Mouse (Mus musculus) activated CD4-positive, CD25-positive, alpha-beta regulatory T cell, adult 4 months (primary cell): Measurements from ENCODE around the gene Teddm2. TPM values are rescaled to one million over a fixed set of nuclear protein-coding genes. Genes with fewer than 3 reads are reported as not detected.

ENCODE experiments used
- ATAC-seq: one replicate; pipeline ENCODE4 v1.8.0; 2017
- polyA plus RNA-seq, 2 experiments: library from polyadenylated mRNA; unstranded; fragments of 100-300 nt; shearing (Covaris generic); gene quantifications; one replicate each; pipeline ENCODE4 v1.2.1; 2017

Teddm2 gene
- polyA plus RNA-seq, 2 experiments from 2014 or later: 0.29 to 0.54 TPM

DNA sequence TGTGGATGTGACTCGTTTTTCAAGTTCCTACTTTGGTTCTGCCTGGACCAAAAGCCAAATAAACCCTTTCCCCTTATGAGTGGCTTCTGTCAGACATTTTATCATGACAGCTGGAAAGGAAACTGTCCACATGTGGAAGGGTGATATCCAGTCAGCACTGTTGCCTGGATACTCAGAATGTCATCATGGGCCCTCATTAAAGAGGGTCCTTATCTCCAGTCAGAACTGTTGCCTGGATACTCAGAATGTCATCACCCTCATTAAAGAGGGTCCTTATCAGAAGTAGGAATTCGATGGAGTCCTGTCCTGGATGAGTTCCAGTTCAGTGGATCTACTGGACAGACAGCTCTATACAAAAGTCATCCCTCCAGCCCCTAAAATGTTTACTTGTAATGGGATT, 85.8 kb downstream of the Teddm2 start:
- ATAC-seq: no peak

- ATAC-seq: peak; percentile 88
These were observed 92.5 kb downstream of the Teddm2 start for GRCm38 (mm10) chr1:153807390-153807993.

- ATAC-seq: no peak
These were observed 96.5 kb downstream of the Teddm2 start for GRCm38 (mm10) chr1:153803530-153803929.

DNA sequence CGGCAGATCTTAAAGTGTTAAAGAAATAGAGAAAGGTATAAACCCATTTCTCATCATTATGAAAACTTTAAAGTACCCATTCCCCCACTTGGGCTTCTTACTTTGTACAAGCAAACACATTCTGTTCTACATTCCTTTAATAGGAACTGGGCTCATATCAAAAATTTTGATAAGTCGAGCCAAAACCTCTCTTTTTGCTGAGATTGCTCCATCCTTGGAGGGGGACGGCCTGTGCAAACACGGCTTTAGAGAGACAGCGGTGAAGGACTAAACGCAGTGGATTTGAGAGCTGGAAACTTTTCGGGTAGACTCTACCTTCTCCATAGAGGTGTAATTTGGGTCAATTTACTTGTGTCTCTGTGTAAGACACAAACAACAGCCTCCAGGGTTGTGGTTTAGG, 97.3 kb downstream of the Teddm2 start:
- ATAC-seq: no peak

Other genes starting within 250 kb of the Teddm2 start
- gene Rgs8, start 247.2 kb downstream of the Teddm2 start, polyA plus RNA-seq: under 1 TPM in 1 of 2 experiments, not detected in 1; 0.09 TPM
- gene Rgs16, start 159.9 kb downstream of the Teddm2 start, polyA plus RNA-seq: 10 to 100 TPM in 1 of 2 experiments, 1 to 10 TPM in 1; 5.6 to 27.5 TPM
- 10 to 100 TPM; 38.6 to 49.7 TPM for gene Rnasel, start 150.8 kb downstream of the Teddm2 start, polyA plus RNA-seq
- not detected for gene Rgsl1, start 56.1 kb downstream of the Teddm2 start, polyA plus RNA-seq
- under 1 TPM in 1 of 2 experiments, not detected in 1; 0.17 TPM for gene Teddm1b, start 25.9 kb downstream of the Teddm2 start, polyA plus RNA-seq
- under 1 TPM in 1 of 2 experiments, not detected in 1; 0.48 TPM for gene Teddm1a, start 8.5 kb downstream of the Teddm2 start, polyA plus RNA-seq
- gene Glul, start 284 bp downstream of the Teddm2 start, polyA plus RNA-seq: 10 to 100 TPM; 28.1 to 28.9 TPM